Mouse (Mus musculus) left cerebral cortex, adult 9 months (tissue): ENCODE results near the gene Bcl2l12.
A peak's percentile ranks its signal among the peaks of the same experiment; 100 is the strongest.

Source experiments
- DNase-seq, 2 experiments: peaks; one replicate each; pipeline ENCODE4 v3.0.0; 2022; ENCODE audit warnings: low spot score in 2 of 2

Bcl2l12 gene

GRCm38 (mm10) chr7:45017242-45018061 lies 18.9 kb upstream of the Bcl2l12 start, which contains the start of gene Rras:
Gene Rras (plus strand): TSS chr7:45017961.
- DNase-seq: peak; percentile 91 to 93

GRCm38 (mm10) chr7:45016761-45017160 lies 18.2 kb upstream of the Bcl2l12 start:
- no peak for DNase-seq

GRCm38 (mm10) chr7:45015957-45016612 lies 17.6 kb upstream of the Bcl2l12 start, which contains the start of gene Scaf1:
Gene Scaf1 (minus strand): TSS chr7:45016363.
- peak; percentile 99 to 100 for DNase-seq

- DNase-seq: peak in 1 of 2 experiments; percentile 28
Measured at GRCm38 (mm10) chr7:45015344-45015956, 16.9 kb upstream of the Bcl2l12 start.

- DNase-seq: no peak
Measured at GRCm38 (mm10) chr7:45014096-45014451, 15.6 kb upstream of the Bcl2l12 start.

- no peak for DNase-seq
Measured at GRCm38 (mm10) chr7:45013366-45014095, 15.0 kb upstream of the Bcl2l12 start.

- DNase-seq: no peak
Measured at GRCm38 (mm10) chr7:45012824-45013223, 14.3 kb upstream of the Bcl2l12 start.

GRCm38 (mm10) chr7:45012011-45012410 lies 13.5 kb upstream of the Bcl2l12 start:
- DNase-seq: no peak

GRCm38 (mm10) chr7:45008411-45008810 lies 9.9 kb upstream of the Bcl2l12 start:
- no peak for DNase-seq

GRCm38 (mm10) chr7:45007846-45008245 lies 9.3 kb upstream of the Bcl2l12 start:
- DNase-seq: no peak

- no peak for DNase-seq
Measured at GRCm38 (mm10) chr7:45007141-45007540, 8.6 kb upstream of the Bcl2l12 start.

- DNase-seq: no peak
Measured at GRCm38 (mm10) chr7:45006503-45006902, 8.0 kb upstream of the Bcl2l12 start.

GRCm38 (mm10) chr7:45005321-45005992 lies 6.9 kb upstream of the Bcl2l12 start:
- DNase-seq: no peak

GRCm38 (mm10) chr7:45004546-45004945 lies 6.0 kb upstream of the Bcl2l12 start:
- no peak for DNase-seq

- no peak for DNase-seq
Measured at GRCm38 (mm10) chr7:45002440-45002839, 3.9 kb upstream of the Bcl2l12 start.

GRCm38 (mm10) chr7:45000539-45001114 lies 2.1 kb upstream of the Bcl2l12 start:
- no peak for DNase-seq

GRCm38 (mm10) chr7:44999753-45000152 lies 1.2 kb upstream of the Bcl2l12 start:
- DNase-seq: no peak

GRCm38 (mm10) chr7:44997940-44998428 lies 528 bp downstream of the Bcl2l12 start:
- no peak for DNase-seq

GRCm38 (mm10) chr7:44997231-44997939 lies 1.1 kb downstream of the Bcl2l12 start, which contains the start of gene Irf3:
Gene Irf3 (plus strand): TSS chr7:44997648.
- peak; percentile 87 to 96 for DNase-seq

- no peak for DNase-seq
Measured at GRCm38 (mm10) chr7:44996672-44997071, 1.8 kb downstream of the Bcl2l12 start.
